Mouse (Mus musculus) cerebellum, adult 2 months (tissue): ENCODE data around the gene Atp5h. TPM values are rescaled to one million over a fixed set of nuclear protein-coding genes. Genes with fewer than 3 reads are reported as not detected.
A peak's percentile ranks its signal among the peaks of the same experiment; 100 is the strongest.

Source experiments
- DNase-seq, 2 experiments: peaks; one replicate each; pipeline ENCODE4 v3.0.0; 2021
- H3K27ac ChIP-seq: fragments of 200-500 bp; 2 replicates; pipeline ENCODE4 v1.5.1; 2012; ENCODE audit warnings: low read length, control low read depth, inconsistent platforms; ENCODE audit not compliant: insufficient read depth
- H3K27me3 ChIP-seq: fragments of 200-500 bp; 2 replicates; pipeline ENCODE4 v1.6.1; 2012; ENCODE audit warnings: inconsistent platforms, mild to moderate bottlenecking, low read length, moderate library complexity; ENCODE audit not compliant: control insufficient read depth, insufficient read depth
- H3K4me1 ChIP-seq: fragments of 200-500 bp; 2 replicates; pipeline ENCODE4 v1.6.1; 2011; ENCODE audit warnings: low read length; ENCODE audit not compliant: control insufficient read depth, insufficient read depth
- H3K4me3 ChIP-seq: fragments of 200-500 bp; replicated peaks from 2 replicates; pipeline ENCODE3; 2011; ENCODE audit warnings: mild to moderate bottlenecking, low read depth, low read length, control low read depth; ENCODE audit not compliant: insufficient read depth
- CTCF ChIP-seq: fragments of 200-500 bp; IDR thresholded peaks from 2 replicates; pipeline ENCODE4 v1.5.1; 2011; ENCODE audit warnings: low read depth, mild to moderate bottlenecking, control low read depth, low read length, moderate library complexity, borderline replicate concordance; ENCODE audit not compliant: insufficient read depth
- POLR2A ChIP-seq: fragments of 200-500 bp; IDR thresholded peaks from 2 replicates; pipeline ENCODE4 v1.6.1; 2011; ENCODE audit warnings: low read length, control low read depth, borderline replicate concordance; ENCODE audit not compliant: insufficient read depth
- WGBS: fragments of 180-500 bp; shearing (Covaris S2); methylation state at CpG from one replicate; pipeline ENCODE4 v1.1.7; 2018; 5-methylcytosine and 5-hydroxymethylcytosine counted together
- polyA plus RNA-seq: library from polyadenylated mRNA; depleted of rRNA; stranded (reverse); fragments of >200 nt; gene quantifications from 2 replicates; pipeline ENCODE4 v1.2.3, GENCODE M21; 2012

Gene Atp5h
- polyA plus RNA-seq, 1 experiment, result 972 TPM

GRCm38 (mm10) chr11:115384587-115384986, 35.2 kb downstream of the Atp5h start:
- H3K4me3 ChIP-seq, result no peak overlapping the region
- no peak for TF ChIP-seq CTCF
- TF ChIP-seq POLR2A, result no peak
- H3K4me1 ChIP-seq, result peaks cover 22% of the 10 kb centered on the region
- no peak for DNase-seq
- 70% methylated on average over 5 of the region's 5 CpGs for WGBS
- no peaks in the 10 kb centered on the region for H3K27me3 ChIP-seq
- H3K27ac ChIP-seq, result peak overlapping the region; percentile 23; the same call in 1 of the 2 replicates

DNA sequence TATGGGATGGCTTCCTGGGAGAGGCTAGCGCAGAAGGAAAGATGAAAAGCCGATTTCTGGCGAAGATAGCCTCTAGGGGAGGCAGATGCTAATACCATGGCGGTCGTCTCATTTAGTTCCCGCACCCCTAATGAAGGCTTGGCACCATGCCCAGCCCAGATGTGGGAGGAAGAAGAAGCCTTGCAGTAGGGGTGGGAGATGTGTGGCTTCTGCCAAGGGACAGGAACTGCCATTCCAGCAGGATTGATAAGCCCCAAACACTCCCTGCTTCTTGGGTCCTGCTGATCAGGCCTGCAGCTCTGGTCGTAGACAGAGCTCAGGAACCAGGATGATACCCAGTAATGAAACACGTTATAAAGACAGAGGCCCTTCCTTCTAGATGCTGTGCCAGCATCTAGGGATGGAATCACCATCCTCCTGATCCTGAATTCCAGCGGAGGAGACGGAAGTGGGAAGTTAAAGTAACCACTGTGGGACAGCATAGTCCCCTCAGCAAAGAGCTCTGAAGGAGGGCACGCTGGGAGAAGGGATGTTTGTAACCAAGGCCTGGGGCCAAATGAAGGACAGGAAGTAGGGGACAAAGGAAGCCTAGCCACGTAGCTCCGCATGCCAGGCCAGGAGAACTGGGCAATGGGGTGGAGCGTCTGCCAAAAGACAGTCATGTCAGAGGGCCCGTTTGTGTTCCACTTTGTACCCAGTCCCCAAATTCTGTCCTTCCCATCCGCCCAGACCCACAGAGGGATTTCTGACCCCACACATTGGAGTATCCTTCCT, 35.9 kb downstream of the Atp5h start:
- TF ChIP-seq CTCF, result no peak
- no peak for TF ChIP-seq POLR2A
- Histone ChIP-seq H3K4me1 (peaks cover 22% of the 10 kb centered on the region), H3K4me3 (peak overlapping the region; percentile 98), H3K27ac (peak overlapping the region; percentile 23), H3K27me3 (no peaks in the 10 kb centered on the region)
- 15% methylated on average over 16 of the region's 16 CpGs for WGBS
- peak in 1 of 2 experiments; percentile 59 for DNase-seq

GRCm38 (mm10) chr11:115382891-115383290, 36.9 kb downstream of the Atp5h start:
- no peak for TF ChIP-seq CTCF
- peak; percentile 28; the same call in 1 of the 2 replicates for TF ChIP-seq POLR2A
- peak; percentile 49 to 56 for DNase-seq
- 3% methylated on average over 5 of the region's 5 CpGs for WGBS

DNA sequence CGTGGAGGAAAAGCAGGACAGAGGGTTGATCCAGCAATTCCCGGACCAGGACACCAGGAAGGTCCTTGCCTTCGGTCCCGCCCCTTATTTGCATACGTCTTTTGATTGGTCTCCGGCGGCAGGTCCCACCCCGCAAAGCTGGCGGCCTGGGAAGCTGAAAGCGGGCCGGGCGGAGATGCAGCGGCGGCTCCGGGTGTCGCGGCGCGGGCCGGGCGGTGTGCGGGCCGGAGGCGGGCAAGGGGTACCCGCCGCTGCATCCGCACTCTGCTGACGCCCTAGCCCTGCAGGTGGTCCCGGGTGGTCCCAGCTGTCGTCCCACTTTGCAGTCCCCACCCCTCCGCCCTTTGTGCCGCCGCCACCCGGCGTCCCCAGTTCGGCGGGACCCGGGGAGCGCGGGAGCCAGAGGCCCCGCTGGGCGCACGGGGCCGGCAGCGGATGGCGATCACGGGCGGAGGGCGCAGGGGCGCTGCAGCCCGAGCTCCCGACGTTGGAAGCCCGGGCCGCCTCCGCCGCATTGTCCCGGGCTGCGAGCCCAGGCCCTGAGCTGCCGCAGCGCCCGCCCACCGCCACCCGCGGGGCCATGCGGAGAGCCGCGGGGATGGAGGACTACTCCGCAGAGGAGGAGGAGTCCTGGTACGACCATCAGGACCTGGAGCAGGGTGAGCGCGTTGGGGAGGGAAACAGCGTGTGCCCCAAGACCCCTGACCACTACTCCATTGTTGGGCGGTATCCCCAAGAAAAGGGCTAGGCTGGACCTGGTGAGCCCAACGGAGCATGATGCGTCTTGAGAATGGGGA, 37.8 kb downstream of the Atp5h start, which contains the start of gene Cdr2l:
Gene Cdr2l (plus strand): TSS at position 174 of the 797 bp plus-strand sequence.
- Histone ChIP-seq H3K27ac (peak within 1 kb of the TSS; percentile 93), H3K27me3 (no peaks in the 10 kb centered on the region), H3K4me3 (peak within 1 kb of the TSS; percentile 98), H3K4me1 (peaks cover 18% of the 10 kb centered on the region)
- peak; percentile 94 to 96 for DNase-seq
- under 1% methylated on average over 71 of the region's 76 CpGs for WGBS
- TF ChIP-seq POLR2A (peak; percentile 90), CTCF (no peak)

More at GRCm38 (mm10) chr11:115382891-115383290, 36.9 kb downstream of the Atp5h start:
- H3K4me3 ChIP-seq, result peak overlapping the region; percentile 98
- peak overlapping the region; percentile 23 for H3K27ac ChIP-seq
- H3K4me1 ChIP-seq, result peaks cover 18% of the 10 kb centered on the region
- no peaks in the 10 kb centered on the region for H3K27me3 ChIP-seq

- Histone ChIP-seq H3K4me3 (peak overlapping the region; percentile 54), H3K27ac (peak overlapping the region; percentile 15; the same call in 1 of the 2 replicates), H3K27me3 (no peaks in the 10 kb centered on the region), H3K4me1 (peaks cover 18% of the 10 kb centered on the region)
- TF ChIP-seq POLR2A (no peak), CTCF (no peak)
- 25% methylated on average over 9 of the region's 9 CpGs for WGBS
- no peak for DNase-seq
These were observed 38.5 kb downstream of the Atp5h start for GRCm38 (mm10) chr11:115381276-115381675.

DNA sequence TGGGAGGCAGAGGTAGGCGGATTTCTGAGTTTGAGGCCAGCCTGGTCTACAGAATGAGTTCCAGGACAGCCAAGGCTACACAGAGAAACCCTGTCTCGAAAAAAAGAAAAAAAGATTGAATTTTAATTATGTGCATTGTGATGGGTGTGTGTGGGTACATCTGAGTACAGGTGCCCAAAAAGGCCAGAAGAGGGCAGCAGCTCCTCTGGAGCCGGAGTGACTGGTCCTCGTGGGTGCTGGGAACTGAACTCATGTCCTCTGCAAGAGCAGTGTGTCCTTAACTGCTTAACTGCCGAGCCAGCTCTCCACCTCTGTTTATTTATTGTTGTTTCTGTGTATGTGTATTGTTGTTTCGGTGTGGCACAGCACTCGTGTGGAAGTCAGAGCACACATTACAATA, 41.9 kb downstream of the Atp5h start:
- WGBS, result 85% methylated on average over 7 of the region's 7 CpGs
- no peak for DNase-seq
- Histone ChIP-seq H3K4me1 (peaks cover 6% of the 10 kb centered on the region; the same call in 1 of the 2 replicates), H3K4me3 (no peak overlapping the region), H3K27me3 (no peaks in the 10 kb centered on the region), H3K27ac (no peak overlapping the region)
- TF ChIP-seq POLR2A (no peak), CTCF (no peak)

DNA sequence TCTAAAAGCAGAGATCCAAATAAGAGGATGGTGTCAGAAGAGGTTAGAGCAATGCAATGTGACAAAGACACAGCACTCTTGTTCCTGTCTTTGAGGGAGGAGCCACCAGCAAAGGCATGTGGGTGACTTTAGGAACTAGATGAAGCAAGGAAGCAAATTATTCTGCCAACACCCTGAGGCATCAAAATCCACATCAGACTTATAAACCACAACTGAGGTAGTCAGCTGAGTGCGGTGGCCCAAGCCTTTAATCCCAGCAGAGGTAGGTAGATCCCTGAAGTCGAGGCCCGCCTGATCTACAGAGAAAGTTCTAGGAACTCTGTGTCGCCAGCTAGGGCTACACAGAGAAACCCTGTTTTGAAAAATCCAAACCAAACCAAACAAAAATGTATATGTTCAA, 42.5 kb downstream of the Atp5h start:
- DNase-seq, result no peak
- TF ChIP-seq CTCF, result no peak
- TF ChIP-seq POLR2A, result no peak
- WGBS, result 95% methylated on average over 4 of the region's 4 CpGs
- no peak overlapping the region for H3K27ac ChIP-seq
- H3K4me1 ChIP-seq, result peaks cover 6% of the 10 kb centered on the region; the same call in 1 of the 2 replicates
- H3K27me3 ChIP-seq, result no peaks in the 10 kb centered on the region
- H3K4me3 ChIP-seq, result no peak overlapping the region
